Mouse (Mus musculus): ENCODE measurements around the gene Nop16.

- TF ChIP-seq CTCF (IDR thresholded peaks at IDR 0.05; ENCODE audit: control insufficient read depth, insufficient read depth, low read length) (no peak), POLR2A (IDR thresholded peaks at IDR 0.05; ENCODE audit: borderline replicate concordance, control insufficient read depth, low read depth, low read length) (no peak)
These were observed 18.1 kb upstream of the Nop16 start for GRCm38 (mm10) chr13:54608002-54608401.

Measured in bone marrow, adult 2 months (tissue).